ENCODE assay signal across 20 mouse cellular contexts in genomic region chr8:122880302-122880701, GRCm38 (mm10). TPM values are rescaled to one million over a fixed set of nuclear protein-coding genes. Genes with fewer than 3 reads are reported as not detected.
A peak's percentile ranks its signal among the peaks of the same experiment; 100 is the strongest.
DNase-seq lines count a peak whose midpoint lies in the region.
"Had no signal": no experiment of that assay in that cellular context is flagged by ENCODE, and none has a peak within 500 bp of the region (broad histone marks: within the 10 kb centered on the region; RNA-seq: fewer than 3 reads in every experiment).

No protein-coding gene starts in this region.

- DNase-seq in cerebellum, adult 11-12 months = peak; percentile 68
- DNase-seq in cerebellum, adult 11 months = no peak
- DNase-seq in cerebellum, adult 8-10 months = peak; percentile 46
- peak; percentile 75 to 76 for DNase-seq in cerebellum, postnatal 10 days
- DNase-seq in cerebellum, postnatal 36 days = peak; percentile 59 to 63
- no peak for DNase-seq in spleen, postnatal 36 days (ENCODE audit: low spot score in 2 of 2)
- DNase-seq in embryo, embryonic 10 days (ENCODE audit: low spot score) = no peak
- no peak for DNase-seq in gastrocnemius, adult 18-20 months (ENCODE audit: low spot score)
- DNase-seq: adrenal gland, postnatal 10 days; B cell, adult 2 months; forebrain, postnatal 0 days; gastrocnemius, postnatal 36 days; heart, adult 2 months; heart, postnatal 14 days; heart, postnatal 4 days; kidney, adult 18-20 months; kidney, adult 9 months had no signal

RNA-seq across cellular contexts. Expression of gene Cdh15, which starts 32.5 kb away (rescaled TPM):
- 10 to 100 TPM; 16.2 to 20.5 TPM for total RNA-seq in gastrocnemius, adult 18-20 months (2021)
- total RNA-seq: CH12.LX; G1E; granulocyte monocyte progenitor cell, adult 5-6 weeks; heart, adult 2 months; heart, postnatal 14 days had no signal

Comparison
In these comparisons a context has a peak if more than half of its experiments do, and no peak if none do; other contexts are left out.
1. DNase-seq: peak in cerebellum, adult 11-12 months (single experiment), cerebellum, adult 8-10 months (single experiment), cerebellum, postnatal 10 days (2 of 2) and cerebellum, postnatal 36 days (2 of 2); none in cerebellum, adult 11 months (single experiment), spleen, postnatal 36 days (0 of 2), embryo, embryonic 10 days (single experiment) and gastrocnemius, adult 18-20 months (single experiment).